Mouse (Mus musculus) kidney, adult 9 months (tissue): ENCODE results near the gene Slc39a1.
A peak's percentile ranks its signal among the peaks of the same experiment; 100 is the strongest.

Experiments
- DNase-seq: peaks from one replicate; pipeline ENCODE4 v3.0.0; 2022

Slc39a1 gene

GRCm38 (mm10) chr3:90247960-90248745, at the start of gene Slc39a1:
TSS of gene Slc39a1 (plus strand) at chr3:90248172.
- peak; percentile 97 for DNase-seq

GRCm38 (mm10) chr3:90202884-90203283, 45.1 kb upstream of the Slc39a1 start:
- DNase-seq = peak; percentile 59

- no peak for DNase-seq
These were observed 44.4 kb upstream of the Slc39a1 start for GRCm38 (mm10) chr3:90203619-90204018.

- no peak for DNase-seq
These were observed 43.4 kb upstream of the Slc39a1 start for GRCm38 (mm10) chr3:90204582-90204981.

- DNase-seq = no peak
These were observed 39.3 kb upstream of the Slc39a1 start for GRCm38 (mm10) chr3:90208662-90209061.

GRCm38 (mm10) chr3:90209908-90210566, 37.9 kb upstream of the Slc39a1 start:
- DNase-seq = no peak

- no peak for DNase-seq
These were observed 36.2 kb upstream of the Slc39a1 start for GRCm38 (mm10) chr3:90211475-90212398.

GRCm38 (mm10) chr3:90212723-90213122, 35.2 kb upstream of the Slc39a1 start:
- no peak for DNase-seq

GRCm38 (mm10) chr3:90213377-90213866, 34.5 kb upstream of the Slc39a1 start, which contains the start of the genes Rps27 and Rab13:
TSS of gene Rps27 (minus strand) at chr3:90213651.
TSS of gene Rab13 (plus strand) at chr3:90213695.
- DNase-seq = peak; percentile 97

GRCm38 (mm10) chr3:90213956-90214684, 33.9 kb upstream of the Slc39a1 start:
- DNase-seq = peak; percentile 47

GRCm38 (mm10) chr3:90215825-90216380, 32.1 kb upstream of the Slc39a1 start:
- DNase-seq = peak; percentile 44

GRCm38 (mm10) chr3:90220088-90220487, 27.9 kb upstream of the Slc39a1 start:
- DNase-seq = peak; percentile 71

GRCm38 (mm10) chr3:90220531-90220951, 27.4 kb upstream of the Slc39a1 start:
- peak; percentile 82 for DNase-seq

GRCm38 (mm10) chr3:90221123-90221522, 26.8 kb upstream of the Slc39a1 start:
- no peak for DNase-seq

- DNase-seq = no peak
These were observed 25.5 kb upstream of the Slc39a1 start for GRCm38 (mm10) chr3:90222455-90222854.

- DNase-seq = no peak
These were observed 25.0 kb upstream of the Slc39a1 start for GRCm38 (mm10) chr3:90222941-90223340.

- no peak for DNase-seq
These were observed 23.6 kb upstream of the Slc39a1 start for GRCm38 (mm10) chr3:90224331-90224730.

GRCm38 (mm10) chr3:90231075-90231474, 16.9 kb upstream of the Slc39a1 start:
- DNase-seq = no peak

- DNase-seq = peak; percentile 97
These were observed 16.3 kb upstream of the Slc39a1 start, which contains the start of gene Jtb for GRCm38 (mm10) chr3:90231507-90232333. TSS of gene Jtb (plus strand) at chr3:90231597.

GRCm38 (mm10) chr3:90241251-90241650, 6.7 kb upstream of the Slc39a1 start:
- DNase-seq = peak; percentile 78
